Mouse (Mus musculus) granulocyte monocyte progenitor cell, adult 5-6 weeks (primary cell): ENCODE results near the gene Zc3h12c. TPM values are rescaled to one million over a fixed set of nuclear protein-coding genes. Genes with fewer than 3 reads are reported as not detected.
A peak's percentile ranks its signal among the peaks of the same experiment; 100 is the strongest.

Experiments
- ATAC-seq: replicated peaks from 2 replicates; pipeline ENCODE4 v1.8.0; 2016; ENCODE audit warnings: mild to moderate bottlenecking, moderate TSS enrichment, inconsistent platforms; ENCODE audit not compliant: poor library complexity, severe bottlenecking
- total RNA-seq, 2 experiments: library from RNA; stranded (forward) in 1 of 2; stranded (reverse) in 1 of 2; fragments of 200-712, 200-1000 nt in 1 of 2; fragments of >200 nt in 1 of 2; fragmentation: Nextera tagmentation in 1 of 2; gene quantifications; 2 replicates each; pipeline ENCODE4 v1.2.3; 2014 to 2017

The Zc3h12c gene
- total RNA-seq, 2 experiments from 2014 or later: 4.5 to 8.8 TPM

DNA sequence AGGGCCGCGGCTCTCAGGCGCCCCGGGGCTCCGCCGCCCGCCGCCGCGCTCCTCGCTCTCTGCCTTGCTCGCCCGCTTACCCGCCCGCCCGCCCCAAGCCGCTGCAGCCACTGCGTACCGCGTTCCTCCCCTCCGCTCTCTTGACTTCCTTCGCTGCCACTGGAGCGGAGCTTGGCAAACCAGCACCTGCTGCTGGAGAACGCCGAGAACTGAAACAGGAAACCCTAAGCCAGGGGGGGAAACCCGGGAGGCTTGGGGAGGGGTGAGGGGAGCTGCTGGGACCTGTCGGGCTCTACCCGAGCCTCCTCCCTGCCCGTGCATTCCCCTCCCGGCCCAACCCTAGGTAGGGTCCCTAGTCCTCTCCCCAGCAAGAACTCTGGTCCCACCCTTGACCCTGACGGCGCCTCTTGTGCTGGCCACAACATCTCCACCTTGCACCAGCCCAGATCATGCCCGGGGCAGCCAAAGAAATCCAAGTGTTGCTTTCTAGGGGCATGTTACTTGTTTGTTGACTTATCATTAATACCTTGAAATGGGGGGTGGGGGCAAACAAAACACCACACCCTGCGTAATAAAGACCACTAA is 406 bp upstream of the Zc3h12c start:
- ATAC-seq: peak; percentile 76

DNA sequence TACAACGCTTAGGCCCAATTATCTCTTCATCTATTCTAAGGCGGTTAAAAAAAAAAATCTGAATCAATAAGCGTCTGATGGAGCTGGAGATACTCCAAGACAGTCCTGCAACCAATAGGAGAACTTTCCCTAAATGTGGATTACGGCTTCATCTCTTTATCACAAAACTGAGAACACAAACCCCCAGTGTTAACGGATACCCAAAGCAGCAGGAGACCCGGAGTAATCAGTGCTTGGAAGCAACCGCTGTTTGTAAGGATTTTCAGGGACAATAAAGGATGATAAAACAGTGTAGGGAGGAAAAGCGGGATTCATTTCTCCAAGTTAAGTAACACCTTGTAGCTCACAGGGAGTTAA is 888 bp downstream of the Zc3h12c start:
- no peak for ATAC-seq

DNA sequence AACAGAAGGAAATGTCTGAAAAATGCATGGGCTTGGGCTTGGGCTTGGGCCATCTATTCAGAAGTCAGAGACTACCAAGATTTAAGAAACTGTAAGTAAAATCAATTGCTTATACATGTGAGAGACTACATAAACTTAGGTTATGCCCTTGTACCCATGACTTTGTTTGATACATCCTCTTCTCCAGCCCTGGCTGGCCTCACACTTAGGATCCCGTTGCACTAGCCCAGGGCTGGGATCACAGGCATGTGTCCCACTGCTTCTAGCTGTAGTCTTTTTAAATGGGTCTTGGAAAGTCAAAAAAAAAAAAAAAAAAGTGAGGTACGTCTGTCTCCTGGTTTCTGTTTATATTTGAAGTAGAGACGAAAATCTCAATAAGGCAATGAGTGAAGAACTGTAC is 1.3 kb downstream of the Zc3h12c start:
- no peak for ATAC-seq

DNA sequence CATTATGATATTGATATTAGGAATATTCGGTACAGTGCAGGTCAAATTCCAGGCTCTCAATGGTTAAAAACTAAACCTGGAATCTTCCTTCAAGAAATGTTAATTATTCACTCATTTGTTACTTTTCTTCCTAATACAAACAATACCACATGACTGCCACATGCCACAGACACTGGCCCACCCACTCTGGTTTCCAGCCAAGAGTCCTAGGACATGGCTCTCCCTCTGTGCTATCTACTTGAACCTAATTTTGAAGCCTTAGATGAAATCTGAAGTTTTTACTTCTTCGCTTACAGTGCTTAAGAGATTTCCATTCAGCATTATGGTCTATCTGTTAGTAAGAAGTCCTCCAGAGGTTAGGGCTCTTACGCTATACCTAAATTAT is 2.7 kb downstream of the Zc3h12c start:
- ATAC-seq: no peak

DNA sequence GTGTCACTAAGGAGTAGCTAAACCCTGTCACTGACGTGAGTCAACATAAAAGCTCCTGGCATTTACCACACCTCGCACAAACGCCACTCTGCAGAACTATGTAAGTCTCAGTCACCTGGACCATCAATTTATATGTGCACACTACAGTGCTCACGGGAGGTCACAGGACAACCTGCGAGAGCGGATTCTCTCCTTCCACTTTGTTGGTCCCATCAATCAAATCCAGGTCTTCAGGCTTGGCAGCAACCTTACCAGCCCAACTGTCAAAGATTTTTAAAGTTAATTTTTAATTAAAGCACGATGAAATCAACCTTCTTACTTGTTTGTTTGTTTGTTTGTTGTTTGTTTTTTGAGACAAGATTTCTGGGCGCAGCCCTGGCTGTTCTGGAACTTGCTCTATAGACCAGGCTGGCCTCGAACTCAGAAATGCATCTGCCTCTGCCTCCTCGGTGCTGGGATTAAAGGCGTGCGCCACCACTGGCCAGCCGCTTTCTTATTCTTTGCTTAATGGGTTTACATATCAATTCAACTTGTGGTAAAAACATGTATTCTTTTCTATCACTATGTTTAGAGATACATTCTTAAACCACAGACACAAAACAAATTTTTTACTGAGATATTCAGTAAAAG is 3.2 kb downstream of the Zc3h12c start:
- ATAC-seq: no peak

DNA sequence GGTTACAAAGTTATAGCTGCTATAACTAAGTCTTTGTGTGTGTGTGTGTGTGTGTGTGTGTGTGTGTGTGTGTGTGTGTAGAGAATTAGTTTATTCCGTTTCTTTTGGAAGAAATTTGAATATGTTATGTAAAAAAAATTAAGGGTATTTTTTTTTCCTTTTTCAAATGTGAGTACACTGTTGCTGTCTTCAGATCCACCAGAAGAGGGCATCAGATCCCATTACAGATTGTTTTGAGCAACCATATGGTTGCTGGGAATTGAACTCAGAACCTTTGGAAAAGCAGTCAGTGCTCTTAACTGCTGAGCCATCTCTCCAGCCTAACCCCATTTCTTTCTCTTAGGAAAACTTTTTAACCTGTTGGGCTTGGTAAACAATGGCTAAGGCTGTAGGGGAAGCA is 7.9 kb downstream of the Zc3h12c start:
- ATAC-seq: no peak

DNA sequence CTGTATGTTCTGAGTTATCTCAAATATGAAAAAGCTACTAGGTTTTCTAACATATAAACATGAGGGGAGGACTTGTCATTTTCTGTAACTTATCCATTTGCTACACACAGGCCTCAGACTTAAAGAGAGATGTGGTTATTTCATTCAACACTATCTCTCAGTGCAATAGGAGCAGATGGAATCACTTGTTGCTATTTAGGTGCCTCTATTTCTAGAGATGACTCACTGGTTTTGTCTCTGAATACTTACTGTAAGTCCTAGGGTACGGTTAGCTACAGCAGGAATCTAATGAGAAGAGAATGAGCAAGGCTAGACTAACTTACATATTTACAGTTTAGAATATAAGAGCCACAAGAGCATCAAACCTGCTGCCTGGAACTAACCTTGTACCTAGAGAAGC is 9.8 kb downstream of the Zc3h12c start:
- ATAC-seq: no peak

DNA sequence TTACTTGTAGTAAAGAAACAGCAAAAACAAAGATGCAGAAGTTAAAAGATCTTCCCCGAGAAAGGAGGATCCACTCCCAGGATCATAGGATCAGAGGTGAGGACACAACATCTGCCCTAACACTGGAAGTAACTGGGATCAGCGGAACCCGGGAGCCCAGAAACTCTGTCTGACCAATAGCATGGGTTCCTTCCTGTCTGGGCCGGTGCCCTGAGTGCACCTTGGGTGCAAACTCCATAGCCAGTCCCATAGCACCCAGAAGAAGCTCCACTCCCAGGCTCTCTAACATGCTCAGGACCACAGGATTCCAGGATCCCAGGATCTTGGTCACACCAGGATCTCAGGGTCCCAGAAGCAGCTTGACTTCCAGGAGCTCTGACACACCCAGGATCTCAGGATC is 13.0 kb downstream of the Zc3h12c start:
- ATAC-seq: no peak

DNA sequence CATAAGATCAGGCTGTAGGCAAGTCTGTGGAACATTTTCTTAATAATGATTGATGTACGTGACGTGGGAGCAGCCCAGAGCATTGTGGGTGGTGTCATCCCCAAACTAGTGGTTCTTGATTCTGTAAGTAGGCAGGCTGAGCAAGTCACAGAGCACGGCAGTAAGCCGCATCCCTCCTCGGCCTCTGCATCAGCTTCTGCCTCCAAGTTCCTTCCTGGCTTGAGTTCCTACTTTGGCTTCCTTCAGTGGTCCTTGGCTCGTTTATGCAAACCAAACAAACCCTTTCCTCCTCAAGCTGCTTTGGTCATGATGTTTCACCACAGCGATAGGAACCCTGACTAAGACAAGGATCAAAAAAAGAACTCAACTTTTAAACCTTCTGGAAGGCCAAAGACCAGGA is 14.1 kb downstream of the Zc3h12c start:
- ATAC-seq: no peak

DNA sequence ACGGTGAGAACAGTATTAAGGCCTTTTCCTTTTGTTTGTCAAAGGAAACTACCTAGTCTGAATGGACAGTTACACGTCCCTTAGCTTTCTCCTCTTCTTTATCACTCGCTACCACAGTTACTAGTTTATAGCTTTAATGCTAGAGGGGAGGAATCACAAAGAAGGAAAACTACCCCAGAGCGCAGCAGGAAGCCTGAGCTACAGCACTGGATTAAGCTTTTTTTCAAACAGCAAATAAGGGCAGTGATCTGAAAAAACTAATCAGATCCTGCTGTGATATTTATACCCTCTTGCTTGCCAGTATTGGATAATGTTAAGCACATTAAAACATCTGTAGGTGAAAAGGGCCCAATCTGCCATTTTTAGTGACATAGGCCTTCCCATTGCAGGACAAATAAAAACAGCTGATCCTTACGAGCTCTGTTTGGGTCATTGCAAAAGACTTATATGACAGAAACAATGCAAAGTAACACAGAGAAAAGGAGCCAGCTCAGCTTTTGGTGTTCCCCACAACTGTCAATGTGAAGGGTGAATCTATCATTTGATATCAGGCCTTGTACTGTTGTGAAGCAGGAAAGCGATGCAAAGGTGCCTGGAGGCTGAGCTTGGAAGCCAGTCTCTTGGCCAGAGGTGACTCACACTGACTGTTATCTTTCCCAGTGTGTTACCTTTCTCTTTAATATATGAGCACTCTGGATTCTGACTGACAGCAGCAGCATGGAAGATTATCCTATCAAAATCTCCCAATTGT is 16.1 kb downstream of the Zc3h12c start:
- ATAC-seq: no peak

DNA sequence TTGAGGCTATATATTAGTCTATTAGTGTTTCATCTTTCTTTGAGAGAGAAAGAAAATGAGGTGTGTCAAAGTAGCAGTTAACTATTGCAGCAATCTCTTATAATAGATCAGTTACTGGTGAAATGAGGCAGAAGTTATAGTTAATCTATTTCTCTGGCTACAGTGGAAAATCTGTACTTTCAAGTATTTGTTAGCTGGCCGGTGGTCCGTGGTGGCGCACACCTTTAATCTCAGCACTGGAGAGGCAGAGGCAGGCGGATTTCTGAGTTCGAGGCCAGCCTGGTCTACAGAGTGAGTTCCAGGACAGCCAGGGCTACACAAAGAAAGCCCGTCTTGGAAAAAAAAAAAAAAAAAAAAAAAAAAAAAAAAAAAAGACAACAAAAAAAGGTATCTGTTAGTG is 18.6 kb downstream of the Zc3h12c start:
- no peak for ATAC-seq

DNA sequence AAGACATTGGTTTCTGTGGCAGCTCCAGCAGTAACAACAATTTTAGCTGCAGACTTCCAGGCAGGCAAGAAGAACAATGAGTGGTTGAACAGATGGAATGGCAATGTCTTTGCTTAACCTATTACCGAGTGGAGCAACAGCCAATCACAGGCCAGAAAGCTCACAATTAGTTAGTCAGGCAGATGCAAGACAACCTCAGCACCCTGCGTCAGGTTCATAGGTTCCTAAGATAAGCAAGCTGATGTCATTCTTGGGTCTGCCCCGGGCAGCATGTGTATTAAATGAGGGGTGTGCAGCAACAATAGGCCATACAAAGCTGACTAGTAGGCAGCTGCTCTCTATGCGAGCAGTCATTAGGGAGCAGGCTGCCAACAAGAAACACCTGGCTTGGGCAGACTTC is 19.1 kb downstream of the Zc3h12c start:
- no peak for ATAC-seq

DNA sequence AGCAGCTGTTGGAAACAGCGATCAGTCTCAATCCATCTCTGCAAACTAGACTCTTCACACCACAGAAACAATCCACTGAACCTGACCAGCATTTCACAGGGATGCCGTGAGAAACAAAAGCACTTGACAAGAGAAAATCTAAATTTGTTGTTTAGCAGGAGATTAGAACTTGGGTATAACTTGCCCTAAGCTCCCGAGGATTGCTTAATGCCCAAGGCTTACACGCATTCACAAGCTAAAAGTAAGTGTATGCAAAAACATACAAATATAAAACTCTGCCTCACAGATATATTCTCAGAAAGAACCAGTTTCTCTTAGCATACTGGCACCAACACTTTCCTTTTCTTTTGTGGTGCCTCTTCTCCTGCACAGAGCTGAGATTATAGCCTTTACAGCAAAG is 19.5 kb downstream of the Zc3h12c start:
- no peak for ATAC-seq

DNA sequence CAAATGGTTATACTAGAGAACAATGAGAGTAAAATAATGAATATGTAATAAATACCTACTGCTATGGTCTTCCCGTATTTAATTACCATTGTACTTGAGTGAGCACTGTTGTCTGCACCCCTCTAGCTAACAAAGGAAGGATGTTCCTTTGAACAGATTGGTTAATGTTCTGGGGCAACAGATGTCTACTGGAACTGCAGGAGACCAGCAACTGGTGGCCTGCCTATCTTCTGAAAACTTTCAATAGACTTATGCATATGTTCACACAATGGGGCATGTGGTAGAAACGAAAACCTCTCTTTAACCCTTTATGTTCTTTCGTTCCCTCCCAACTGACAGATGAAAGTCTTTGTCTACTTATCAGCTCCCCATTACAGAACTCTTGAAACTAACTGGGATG is 20.1 kb downstream of the Zc3h12c start:
- no peak for ATAC-seq

DNA sequence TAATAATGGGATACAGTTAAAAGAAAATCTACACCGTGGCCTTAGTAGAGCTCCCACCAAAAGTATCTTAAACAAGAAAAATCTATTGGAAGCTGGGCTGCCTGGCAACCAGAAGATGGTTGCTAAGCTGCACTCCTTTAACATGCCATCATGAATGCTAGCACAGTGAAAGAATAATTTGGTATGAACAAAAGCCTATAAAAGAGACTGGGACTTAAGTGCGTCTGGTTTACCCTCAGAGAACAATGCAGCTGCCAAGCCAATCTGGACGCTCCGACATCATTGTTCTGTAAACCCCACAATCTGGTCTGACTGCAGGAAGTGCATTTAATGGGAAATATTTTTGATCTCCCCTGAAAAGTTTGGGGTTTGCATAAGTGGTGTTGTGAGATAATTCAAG is 22.1 kb downstream of the Zc3h12c start:
- no peak for ATAC-seq

DNA sequence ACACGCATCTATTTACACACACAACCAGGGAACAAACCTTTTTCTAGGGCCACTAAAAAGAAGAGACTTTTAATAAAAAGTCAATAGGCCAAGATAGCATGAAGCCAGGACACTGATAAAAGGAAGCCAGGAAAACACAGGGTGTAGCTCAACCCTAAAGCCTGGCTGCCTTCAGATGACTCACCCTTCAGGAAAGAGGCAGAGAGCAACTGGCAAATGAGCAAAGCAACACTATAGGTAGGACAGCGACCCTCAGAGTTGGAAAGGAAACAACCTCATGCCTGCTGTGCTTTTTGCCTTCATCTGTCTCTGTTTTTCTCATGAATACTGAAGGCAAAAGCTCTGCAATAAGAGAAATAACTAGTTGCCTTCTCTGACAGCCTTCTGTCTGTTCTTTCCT is 35.6 kb downstream of the Zc3h12c start:
- no peak for ATAC-seq

DNA sequence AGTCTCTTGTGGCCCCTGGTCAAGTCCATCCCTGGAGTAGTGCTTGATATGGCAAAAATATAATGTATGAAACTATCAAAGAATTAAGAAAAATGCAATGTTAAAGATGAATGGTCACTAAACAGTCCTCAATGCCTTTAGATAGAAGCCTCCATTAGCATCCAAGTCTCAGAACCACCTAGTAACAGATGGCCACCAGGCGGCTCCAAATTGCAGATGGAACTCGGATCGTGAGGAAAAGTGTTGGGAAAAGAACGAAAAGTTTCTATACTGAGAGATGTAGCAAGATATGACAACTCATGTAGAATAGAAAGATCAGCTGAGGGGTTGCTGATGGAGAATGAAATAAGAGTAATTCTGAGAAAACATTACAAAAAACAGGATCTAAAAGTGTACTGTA is 38.0 kb downstream of the Zc3h12c start:
- no peak for ATAC-seq

DNA sequence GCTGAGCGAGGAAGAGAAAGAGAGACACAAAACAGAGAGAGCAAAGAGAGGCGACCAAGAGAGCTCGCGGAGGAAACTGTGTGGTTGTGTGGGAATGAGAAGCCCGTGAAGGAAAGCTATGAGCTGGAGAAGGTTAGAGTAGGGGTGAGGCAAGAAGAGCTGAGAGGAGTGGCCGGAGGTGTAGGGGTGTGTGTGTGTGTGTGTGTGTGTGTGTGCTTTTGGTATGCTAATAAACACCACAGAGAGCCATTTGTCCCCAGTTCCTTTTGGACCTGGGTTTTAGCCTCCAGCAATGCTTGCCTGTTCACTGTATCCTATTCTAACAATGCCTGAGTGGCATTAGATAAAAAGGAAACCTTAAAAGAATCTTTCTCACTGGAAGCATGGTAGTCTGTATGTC is 43.1 kb downstream of the Zc3h12c start:
- no peak for ATAC-seq

DNA sequence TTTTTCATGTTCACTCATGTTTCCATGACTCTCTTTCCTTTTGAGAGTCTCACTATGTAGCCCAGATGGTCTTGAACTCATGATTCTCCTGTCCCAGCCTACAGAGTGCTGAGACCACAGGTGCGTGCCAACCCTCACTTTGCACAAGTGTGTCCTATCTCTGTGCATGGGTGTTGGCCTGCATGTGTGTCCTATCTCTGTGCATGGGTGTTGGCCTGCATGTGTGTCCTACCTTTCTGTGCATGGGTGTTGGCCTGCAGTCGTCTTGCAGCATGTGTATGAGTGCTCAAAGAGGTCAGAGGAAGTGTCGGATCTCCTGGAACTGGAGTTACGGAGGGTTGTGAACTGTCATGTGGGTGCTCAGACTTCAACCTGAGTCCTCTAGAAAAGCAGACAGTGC is 49.2 kb downstream of the Zc3h12c start:
- ATAC-seq: no peak

DNA sequence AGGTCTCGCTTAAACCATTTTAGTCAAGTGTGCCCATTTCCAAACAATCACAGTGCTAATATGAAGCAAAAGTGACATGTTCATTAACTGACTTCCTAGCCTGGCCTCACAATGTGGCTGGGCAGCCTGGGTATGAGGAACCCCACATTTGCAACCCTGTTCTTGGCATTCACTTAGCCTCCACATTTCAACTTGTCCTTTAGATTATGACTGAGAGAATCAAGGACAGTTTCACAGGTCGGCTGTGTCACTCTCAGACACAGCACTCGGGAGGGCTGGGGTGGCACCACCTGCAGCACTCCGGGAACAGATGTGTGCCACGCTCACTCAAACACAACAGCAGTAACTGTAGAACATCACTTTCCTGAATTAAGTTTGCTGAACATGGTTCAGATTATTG is 55.3 kb downstream of the Zc3h12c start:
- ATAC-seq: no peak

DNA sequence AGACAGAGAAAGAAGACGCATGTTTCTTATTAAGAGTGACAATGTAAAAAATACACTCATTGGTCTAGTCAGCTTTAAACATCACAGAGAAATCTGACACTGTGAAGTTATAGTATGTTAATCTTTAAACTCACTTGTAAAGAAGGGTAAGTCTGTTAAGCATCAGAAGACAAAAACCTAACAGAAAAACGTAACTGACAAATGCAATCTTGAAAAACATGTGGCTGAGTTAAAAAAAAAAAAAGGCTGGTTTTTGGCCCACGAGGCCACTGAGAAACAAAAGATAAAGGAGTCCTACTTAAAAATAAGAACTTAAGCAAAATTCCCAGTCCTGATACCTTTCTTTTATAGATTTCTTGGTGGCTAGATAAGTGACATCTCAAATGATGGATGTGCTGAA is 57.6 kb downstream of the Zc3h12c start:
- no peak for ATAC-seq

DNA sequence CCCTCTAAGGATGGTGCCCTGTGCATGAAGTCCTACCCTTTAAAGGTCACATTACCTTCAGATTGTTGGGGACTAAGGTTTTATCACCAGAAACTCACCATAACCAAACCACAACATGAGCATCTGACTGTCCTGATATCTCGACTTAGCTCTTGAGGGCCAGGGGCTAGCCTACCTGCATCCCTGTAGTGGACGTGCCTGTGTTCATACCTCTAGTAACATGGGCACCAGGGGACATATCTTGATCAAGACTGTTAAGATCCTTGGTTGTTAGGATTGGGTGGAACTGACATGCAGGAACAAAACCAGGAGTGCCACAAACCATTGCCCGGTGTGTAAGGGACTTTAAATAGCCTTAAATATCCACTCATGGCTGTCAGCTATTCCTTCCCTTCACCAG is 61.2 kb downstream of the Zc3h12c start:
- ATAC-seq: no peak
